Mouse (Mus musculus) liver, embryonic 14.5 days (tissue): ENCODE measurements around the gene Prpf18. TPM values are rescaled to one million over a fixed set of nuclear protein-coding genes. Genes with fewer than 3 reads are reported as not detected.

ENCODE experiments used
- ATAC-seq: fragments of 200-750 bp; cut with Nextera tagmentation; 2 replicates; pipeline ENCODE4 v1.8.0; 2017; ENCODE audit warnings: moderate number of reproducible peaks, mild to moderate bottlenecking, moderate library complexity; ENCODE audit not compliant: insufficient read depth
- DNase-seq, 3 experiments: peaks; one replicate each; pipeline ENCODE4 v3.0.0-alpha.2; 2012 to 2013; ENCODE audit warnings: low read depth in 3 of 3, low spot score in 3 of 3
- H3K27ac ChIP-seq: fragments of 300-500 bp; sonication (generic); 2 replicates; pipeline ENCODE4 v1.5.1; 2014; ENCODE audit warnings: moderate library complexity, mild to moderate bottlenecking, control low read depth, inconsistent platforms
- H3K27me3 ChIP-seq: fragments of 300-500 bp; sonication (generic); 2 replicates; pipeline ENCODE4 v1.6.1; 2014; ENCODE audit warnings: mild to moderate bottlenecking, low read length, moderate library complexity; ENCODE audit not compliant: control insufficient read depth, insufficient read depth
- H3K36me3 ChIP-seq: fragments of 300-500 bp; sonication (generic); replicated peaks from 2 replicates; pipeline ENCODE4 v1.6.1; 2014; ENCODE audit warnings: low read depth; ENCODE audit not compliant: control insufficient read depth, insufficient read depth
- H3K4me1 ChIP-seq, 2 experiments: fragments of 200-500 bp in 1 of 2; fragments of 300-500 bp in 1 of 2; sonication (generic) in 1 of 2; replicated peaks; 2 replicates each; pipeline ENCODE4 v1.6.1; 2012 to 2014; ENCODE audit warnings: antibody characterized with exemption in 1 of 2, inconsistent platforms in 1 of 2, low read length in 1 of 2; ENCODE audit not compliant: control insufficient read depth in 2 of 2, insufficient read depth in 2 of 2
- H3K4me2 ChIP-seq: fragments of 300-500 bp; sonication (generic); 2 replicates; pipeline ENCODE4 v1.6.1; 2014; ENCODE audit warnings: low read depth, mild to moderate bottlenecking, control low read depth, moderate library complexity
- H3K4me3 ChIP-seq, 2 experiments: fragments of 200-500 bp in 1 of 2; fragments of 300-500 bp in 1 of 2; sonication (generic) in 1 of 2; 2 replicates each; pipeline ENCODE4 v1.5.1; 2012 to 2014; ENCODE audit warnings: low read depth in 2 of 2, low read length in 2 of 2, mild to moderate bottlenecking in 2 of 2, control low read depth in 1 of 2, inconsistent platforms in 1 of 2, moderate library complexity in 1 of 2; ENCODE audit not compliant: insufficient read depth in 1 of 2
- H3K9ac ChIP-seq: fragments of 300-500 bp; sonication (generic); replicated peaks from 2 replicates; pipeline ENCODE4 v1.6.1; 2014; ENCODE audit warnings: mild to moderate bottlenecking, control low read depth, moderate library complexity
- H3K9me3 ChIP-seq: fragments of 300-500 bp; sonication (generic); 2 replicates; pipeline ENCODE4 v1.6.1; 2016; ENCODE audit warnings: low read length, mixed read lengths; ENCODE audit not compliant: control insufficient read depth
- CTCF ChIP-seq: IDR thresholded peaks from 2 replicates; pipeline ENCODE4 v1.5.1; 2016; ENCODE audit warnings: antibody characterized with exemption, low read depth, control low read depth
- EP300 ChIP-seq: IDR thresholded peaks from 2 replicates; pipeline ENCODE4 v1.6.1; 2016; ENCODE audit warnings: antibody characterized with exemption, low read depth
- WGBS: fragments of 180-500 bp; shearing (Covaris S2); extraction: QIAGEN DNeasy Blood & Tissue Kit; methylation state at CpG from one replicate; pipeline ENCODE4 v1.1.7; 2014; ENCODE audit not compliant: insufficient replicate concordance; 5-methylcytosine and 5-hydroxymethylcytosine counted together
- polyA plus RNA-seq, 2 experiments: library from polyadenylated mRNA; depleted of rRNA in 1 of 2; stranded (reverse) in 1 of 2; unstranded in 1 of 2; fragments of >200 nt; fragmentation: Nextera tagmentation in 1 of 2; extraction: Ambion mirVana in 1 of 2; gene quantifications; 2 replicates each; pipeline versions ENCODE4 v1.2.1 to v1.2.3; 2012 to 2014

Gene Prpf18
- polyA plus RNA-seq, 2 experiments, result 19.1 to 23.7 TPM

- ATAC-seq, result no peak
Observed at GRCm38 (mm10) chr2:4596992-4597391, 54.9 kb downstream of the Prpf18 start.

GRCm38 (mm10) chr2:4593878-4594387, 58.0 kb downstream of the Prpf18 start:
- WGBS, result 85% methylated on average over 3 of the region's 3 CpGs
- Histone ChIP-seq H3K27ac (no peak overlapping the region), H3K4me1 (peaks cover 0 to 6% of the 10 kb centered on the region in 2 experiments; a peak in 2 of 4 replicates), H3K9me3 (no peaks in the 10 kb centered on the region), H3K4me2 (no peak overlapping the region), H3K27me3 (no peaks in the 10 kb centered on the region), H3K9ac (no peak overlapping the region), H3K4me3 (no peak overlapping the region), H3K36me3 (peaks cover 93% of the 10 kb centered on the region)
- no peak for ATAC-seq
- TF ChIP-seq CTCF (no peak), EP300 (no peak)
- DNase-seq, result no peak

More at GRCm38 (mm10) chr2:4596992-4597391, 54.9 kb downstream of the Prpf18 start:
- no peak overlapping the region for H3K4me2 ChIP-seq
- no peaks in the 10 kb centered on the region for H3K27me3 ChIP-seq
- H3K36me3 ChIP-seq, result peaks cover 85% of the 10 kb centered on the region
- no peak overlapping the region for H3K9ac ChIP-seq
- WGBS, result 86% methylated on average over 7 of the region's 7 CpGs
- H3K9me3 ChIP-seq, result no peaks in the 10 kb centered on the region
- H3K27ac ChIP-seq, result no peak overlapping the region
- H3K4me1 ChIP-seq, result peaks cover 0 to 6% of the 10 kb centered on the region in 2 experiments; a peak in 2 of 4 replicates
- no peak for TF ChIP-seq CTCF
- TF ChIP-seq EP300, result no peak
- DNase-seq, result no peak
- H3K4me3 ChIP-seq, result no peak overlapping the region

- no peaks in the 10 kb centered on the region for H3K9me3 ChIP-seq
- H3K4me2 ChIP-seq, result no peak overlapping the region
- H3K9ac ChIP-seq, result no peak overlapping the region
- no peak overlapping the region for H3K27ac ChIP-seq
- peak; percentile 71 for ATAC-seq
- no peaks in the 10 kb centered on the region for H3K27me3 ChIP-seq
- H3K4me3 ChIP-seq, result no peak overlapping the region
- 14% methylated on average over 9 of the region's 9 CpGs for WGBS
- peaks cover 0 to 6% of the 10 kb centered on the region in 2 experiments; a peak in 2 of 4 replicates for H3K4me1 ChIP-seq
- peak; percentile 12 to 58 (median 43) for DNase-seq
- H3K36me3 ChIP-seq, result peaks cover 96% of the 10 kb centered on the region
- TF ChIP-seq CTCF (no peak), EP300 (no peak)
Observed at GRCm38 (mm10) chr2:4593433-4593832, 58.5 kb downstream of the Prpf18 start.

- peaks cover 0 to 6% of the 10 kb centered on the region in 2 experiments; a peak in 2 of 4 replicates for H3K4me1 ChIP-seq
- H3K4me3 ChIP-seq, result no peak overlapping the region
- H3K36me3 ChIP-seq, result peaks cover 97% of the 10 kb centered on the region
- H3K4me2 ChIP-seq, result no peak overlapping the region
- no peak overlapping the region for H3K27ac ChIP-seq
- no peaks in the 10 kb centered on the region for H3K27me3 ChIP-seq
- 83% methylated on average over 7 of the region's 7 CpGs for WGBS
- DNase-seq (no peak), ATAC-seq (no peak)
- H3K9ac ChIP-seq, result no peak overlapping the region
- H3K9me3 ChIP-seq, result no peaks in the 10 kb centered on the region
- TF ChIP-seq EP300 (no peak), CTCF (no peak)
Observed at GRCm38 (mm10) chr2:4592666-4593065, 59.2 kb downstream of the Prpf18 start.

GRCm38 (mm10) chr2:4591647-4592046, 60.3 kb downstream of the Prpf18 start:
- no peak overlapping the region for H3K4me2 ChIP-seq
- no peak for ATAC-seq
- peaks cover 0 to 7% of the 10 kb centered on the region in 2 experiments; a peak in 2 of 4 replicates for H3K4me1 ChIP-seq
- TF ChIP-seq EP300, result no peak
- TF ChIP-seq CTCF, result no peak
- 57% methylated on average over 3 of the region's 3 CpGs for WGBS
- H3K9me3 ChIP-seq, result no peaks in the 10 kb centered on the region
- H3K4me3 ChIP-seq, result no peak overlapping the region
- H3K27ac ChIP-seq, result no peak overlapping the region
- H3K36me3 ChIP-seq, result peaks cover 97% of the 10 kb centered on the region
- H3K9ac ChIP-seq, result no peak overlapping the region
- no peaks in the 10 kb centered on the region for H3K27me3 ChIP-seq
- no peak for DNase-seq
